Mouse (Mus musculus) megakaryocyte, adult 5-6 weeks (primary cell): Measurements from ENCODE around the gene Plcd3. TPM values are rescaled to one million over a fixed set of nuclear protein-coding genes. Genes with fewer than 3 reads are reported as not detected.

ENCODE experiments used
- ATAC-seq: 2 replicates; pipeline ENCODE4 v1.8.0; 2016; ENCODE audit warnings: mild to moderate bottlenecking, inconsistent platforms; ENCODE audit not compliant: poor library complexity, severe bottlenecking
- total RNA-seq, 2 experiments: library from RNA; stranded (forward) in 1 of 2; stranded (reverse) in 1 of 2; fragments of 153-499, 151-499 nt in 1 of 2; fragments of 221-1000, 200-1000 nt in 1 of 2; gene quantifications; 2 replicates each; pipeline versions ENCODE4 v1.2.3 to v1.2.4; 2015 to 2017

Gene Plcd3
- total RNA-seq, 2 experiments from 2014 or later, result not detected

DNA sequence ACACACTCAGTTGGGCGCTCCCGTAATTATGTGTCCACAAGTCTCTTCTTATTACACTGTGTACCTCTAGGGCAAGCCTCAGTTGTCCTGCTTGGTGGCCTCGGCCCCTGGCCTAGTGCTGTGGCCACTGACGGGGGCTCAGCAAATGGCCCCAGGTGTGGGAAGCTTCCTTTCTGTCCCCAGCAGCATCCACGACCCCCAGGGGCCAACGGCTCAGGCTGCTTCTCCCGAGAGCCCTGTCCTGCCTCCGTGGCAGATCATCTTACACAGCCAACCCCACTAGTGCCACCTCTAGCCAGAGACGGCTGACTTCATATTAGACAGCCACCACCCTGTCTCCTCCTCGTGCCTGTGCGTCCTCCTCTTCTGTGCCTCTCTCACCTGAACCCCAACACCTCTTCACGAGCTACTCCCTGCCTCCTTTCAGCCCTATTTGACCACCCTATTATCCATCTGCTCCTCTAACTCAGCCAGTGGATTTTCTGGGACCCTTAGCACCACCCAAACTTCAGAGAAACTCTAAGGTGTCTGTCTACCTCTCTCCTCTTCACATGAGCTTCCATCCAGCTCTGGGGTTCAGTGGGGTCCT is 2.0 kb downstream of the Plcd3 start:
- no peak for ATAC-seq

DNA sequence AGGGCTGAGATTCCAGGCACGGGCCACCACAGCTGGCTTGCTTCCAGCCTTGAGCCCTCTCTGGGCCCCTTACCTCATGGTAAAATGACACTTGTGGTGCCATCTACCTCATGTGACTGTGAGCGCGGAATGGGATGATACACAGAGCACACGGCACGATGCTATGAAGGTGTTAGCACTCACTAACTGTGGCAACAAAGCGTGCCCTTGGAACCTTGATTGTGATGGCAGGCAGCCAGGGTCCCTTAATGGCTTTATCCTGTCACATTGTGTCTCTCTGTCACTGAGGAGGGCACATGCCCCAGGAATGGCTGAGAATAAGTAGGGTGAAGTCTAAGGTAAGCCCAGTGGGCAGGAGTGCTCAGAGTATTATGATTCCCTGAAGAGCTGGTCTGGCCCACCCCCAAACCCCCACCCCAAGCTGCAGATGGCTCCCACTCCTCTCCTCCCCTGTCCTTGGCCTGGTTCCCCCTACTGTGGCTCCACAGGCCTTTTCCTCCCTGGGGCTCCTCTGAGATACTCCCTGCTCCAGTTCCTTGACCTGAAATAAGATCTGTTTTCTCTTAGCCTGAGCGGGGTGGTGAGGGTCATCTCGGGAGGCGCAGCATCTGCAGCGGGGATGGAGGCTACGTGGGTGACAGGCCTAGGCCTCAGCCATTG is 2.8 kb downstream of the Plcd3 start:
- ATAC-seq, result no peak

DNA sequence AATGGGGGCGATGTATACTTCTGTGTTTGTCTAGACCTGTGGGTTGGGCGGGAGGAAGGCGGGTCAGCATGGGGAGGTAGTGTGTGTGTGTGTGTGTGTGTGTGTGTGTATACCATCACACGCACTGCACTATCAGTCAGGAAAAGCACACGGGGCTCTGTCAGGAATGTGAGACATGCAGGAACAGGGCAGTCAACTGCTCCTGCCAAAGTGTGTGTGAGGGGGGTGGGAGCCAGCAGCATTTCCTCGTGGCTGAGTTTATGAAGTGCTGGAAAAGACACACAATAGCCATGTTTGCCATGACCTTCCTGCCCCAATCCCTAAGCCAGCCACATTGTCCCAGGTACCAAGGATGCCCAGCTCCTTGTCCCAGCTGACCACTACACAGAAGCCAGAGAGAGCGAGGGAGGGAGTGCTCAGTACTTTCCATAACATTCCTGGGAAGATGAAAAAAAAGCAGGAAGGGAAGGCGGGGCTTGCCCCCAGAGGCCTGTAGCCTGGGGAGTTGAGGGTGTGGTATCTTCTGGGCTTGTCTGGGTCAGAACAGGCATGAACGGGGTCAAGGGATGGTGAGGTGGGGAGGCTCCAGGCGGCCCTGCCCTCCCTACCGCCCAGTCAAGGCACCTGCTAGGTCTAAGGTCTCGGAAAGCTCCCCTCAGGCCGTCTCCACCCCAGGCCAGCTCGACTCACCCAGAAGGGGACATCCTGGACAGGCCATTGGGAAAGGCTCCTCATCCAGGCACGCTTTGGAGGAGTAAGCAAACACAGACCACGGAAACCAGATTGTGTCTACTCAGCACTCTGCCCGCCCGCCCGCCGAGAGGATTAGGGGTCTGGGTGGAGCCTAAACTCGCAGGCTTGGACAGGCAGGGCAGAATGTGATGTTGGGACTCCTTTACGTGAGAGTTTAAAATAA is 4.2 kb downstream of the Plcd3 start:
- no peak for ATAC-seq

- no peak for ATAC-seq
These were observed 5.7 kb downstream of the Plcd3 start for GRCm38 (mm10) chr11:103095801-103096200.

DNA sequence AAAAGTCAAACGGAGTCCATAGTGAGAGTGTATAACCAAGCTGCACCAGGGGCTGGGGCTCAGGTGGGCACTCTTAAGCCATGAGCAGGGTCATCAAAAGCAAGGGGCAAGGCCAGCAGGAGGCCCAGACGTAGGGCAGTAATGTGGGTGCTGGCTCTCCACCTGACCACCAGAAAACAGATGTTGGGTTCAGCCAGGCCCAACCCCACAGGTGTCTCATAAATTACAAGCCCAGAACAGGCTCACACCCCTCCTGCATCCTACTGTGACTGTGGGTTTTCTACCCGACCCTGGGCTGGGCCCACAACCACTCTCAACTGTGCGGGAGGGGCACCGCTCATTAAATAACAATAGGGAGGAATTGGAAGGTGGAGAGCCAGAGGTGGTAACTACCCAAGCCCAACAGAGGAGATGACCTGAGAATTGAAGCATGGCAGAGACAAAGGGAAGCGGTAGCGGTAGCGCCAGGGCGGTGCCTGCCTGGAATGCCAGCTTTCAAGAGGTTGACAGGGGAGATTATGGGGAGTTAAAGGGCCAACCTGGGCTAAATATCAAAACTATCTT is 6.3 kb downstream of the Plcd3 start:
- ATAC-seq, result no peak

- ATAC-seq, result no peak
These were observed 7.3 kb downstream of the Plcd3 start for GRCm38 (mm10) chr11:103093862-103094833.

- ATAC-seq, result no peak
These were observed 8.2 kb downstream of the Plcd3 start for GRCm38 (mm10) chr11:103093306-103093705.

DNA sequence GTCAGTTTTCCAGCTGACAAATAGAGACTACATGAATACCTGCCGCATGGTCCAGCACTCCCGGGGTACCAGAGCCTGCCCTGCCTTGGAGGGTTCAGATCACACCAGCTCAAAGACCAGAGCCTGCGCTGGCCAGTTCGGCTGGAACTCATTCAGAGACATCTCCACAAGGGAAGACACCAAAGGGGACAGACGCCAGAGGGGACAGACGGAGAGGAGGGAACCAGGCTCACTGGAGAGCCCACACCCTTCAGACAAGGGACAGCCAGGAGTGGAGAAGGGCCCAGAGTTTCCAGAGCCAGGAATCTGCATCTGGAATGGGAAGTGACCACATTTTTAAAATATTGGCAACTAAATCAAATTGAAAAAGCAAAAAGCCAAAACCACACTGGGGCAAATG is 19.8 kb downstream of the Plcd3 start:
- ATAC-seq, result no peak

GRCm38 (mm10) chr11:103080323-103081091 is 21.0 kb downstream of the Plcd3 start:
- ATAC-seq, result 0 out of 2 replicates have a peak, but pooled peaks have one; percentile 30

GRCm38 (mm10) chr11:103078131-103078530 is 23.3 kb downstream of the Plcd3 start:
- no peak for ATAC-seq

DNA sequence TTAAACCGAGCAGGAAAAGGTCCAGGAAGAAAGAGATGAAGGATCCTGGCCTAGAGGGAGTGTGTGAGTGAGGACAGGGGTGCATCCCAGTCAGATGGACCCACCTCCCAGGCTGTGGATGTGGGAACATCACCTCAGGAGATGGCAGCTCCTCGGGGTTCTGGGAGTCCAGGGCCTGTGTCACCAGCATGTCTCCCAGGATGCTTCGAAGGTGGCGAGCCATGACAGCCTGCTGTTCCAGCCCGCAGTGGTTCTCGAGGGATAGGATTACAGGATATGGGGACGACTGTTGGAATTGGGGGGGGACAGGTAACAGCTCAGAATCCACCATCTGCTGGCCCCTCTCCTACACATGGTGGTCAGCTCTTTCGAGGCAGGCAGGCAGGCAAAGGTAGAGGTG is 24.9 kb downstream of the Plcd3 start:
- ATAC-seq, result no peak

- ATAC-seq, result peak; percentile 49; the same call in 1 of the 2 replicates
These were observed 25.4 kb downstream of the Plcd3 start for GRCm38 (mm10) chr11:103076010-103076409.

DNA sequence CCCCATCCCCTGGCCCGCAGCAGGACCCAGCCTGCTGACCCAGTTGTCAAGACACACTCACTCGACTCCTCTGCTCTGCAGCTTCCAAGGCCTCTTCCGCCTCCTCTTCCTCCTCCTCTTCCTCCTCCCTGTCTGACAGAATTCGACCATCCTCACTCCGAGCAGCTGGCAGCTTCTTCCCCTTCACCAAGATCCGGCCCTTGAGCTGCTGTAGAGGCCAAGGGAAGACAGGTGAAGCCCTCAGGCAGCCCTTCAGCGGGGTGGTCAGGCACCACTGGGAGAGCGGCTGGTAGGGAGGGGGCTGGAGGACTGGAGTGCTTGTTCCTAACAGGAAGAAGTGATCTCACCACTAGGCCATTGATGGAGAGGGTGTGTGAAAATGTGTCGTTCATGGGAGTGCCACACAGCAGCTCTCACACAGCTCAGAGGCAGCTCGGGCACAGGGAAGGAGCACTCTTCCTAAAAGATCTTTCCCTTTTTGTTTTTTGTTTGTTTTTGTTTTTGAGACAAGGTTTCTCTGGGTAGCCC is 26.6 kb downstream of the Plcd3 start:
- no peak for ATAC-seq

- no peak for ATAC-seq
These were observed 27.3 kb downstream of the Plcd3 start for GRCm38 (mm10) chr11:103074121-103074650.

DNA sequence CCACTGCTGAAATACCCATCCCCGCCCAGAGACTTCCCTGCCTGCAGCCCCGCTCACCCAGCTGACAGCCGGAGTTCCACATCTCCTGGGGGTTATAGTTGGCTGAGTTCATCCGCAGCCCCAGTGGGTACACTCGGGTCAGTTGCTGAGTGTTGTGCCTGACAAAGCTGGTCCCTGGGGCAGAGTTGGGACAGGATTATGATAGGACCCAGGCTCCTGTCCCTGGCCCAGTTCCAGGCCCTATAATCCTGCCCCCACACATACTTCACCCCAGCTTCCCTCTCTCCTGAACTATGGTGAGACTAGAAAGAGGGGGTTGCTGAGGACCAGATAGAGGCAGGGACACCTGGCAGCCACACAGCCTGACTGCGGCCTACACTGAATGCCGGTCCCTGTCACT is 27.8 kb downstream of the Plcd3 start:
- no peak for ATAC-seq

GRCm38 (mm10) chr11:103070322-103070880 is 31.1 kb downstream of the Plcd3 start:
- no peak for ATAC-seq

DNA sequence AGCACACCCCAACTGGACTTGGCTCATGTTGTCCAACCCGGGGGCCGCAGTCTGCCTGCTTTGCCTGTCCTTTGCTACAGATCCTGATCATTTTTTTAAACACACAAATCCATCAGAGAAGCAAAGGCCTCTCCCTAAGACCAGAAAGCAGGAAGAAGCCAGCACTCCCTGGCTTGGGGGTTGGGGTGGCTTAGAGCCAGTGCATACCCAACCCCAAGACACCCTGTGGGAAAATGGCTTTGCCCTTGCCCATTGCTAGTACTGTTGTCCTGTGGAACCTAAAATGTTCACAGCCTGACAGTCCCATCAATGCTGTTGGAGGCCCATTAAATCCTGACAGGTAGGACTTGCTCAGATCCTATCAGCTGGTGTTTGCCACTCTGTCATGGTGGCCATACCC is 31.7 kb downstream of the Plcd3 start:
- ATAC-seq, result no peak

GRCm38 (mm10) chr11:103068884-103069283 is 32.6 kb downstream of the Plcd3 start:
- no peak for ATAC-seq

DNA sequence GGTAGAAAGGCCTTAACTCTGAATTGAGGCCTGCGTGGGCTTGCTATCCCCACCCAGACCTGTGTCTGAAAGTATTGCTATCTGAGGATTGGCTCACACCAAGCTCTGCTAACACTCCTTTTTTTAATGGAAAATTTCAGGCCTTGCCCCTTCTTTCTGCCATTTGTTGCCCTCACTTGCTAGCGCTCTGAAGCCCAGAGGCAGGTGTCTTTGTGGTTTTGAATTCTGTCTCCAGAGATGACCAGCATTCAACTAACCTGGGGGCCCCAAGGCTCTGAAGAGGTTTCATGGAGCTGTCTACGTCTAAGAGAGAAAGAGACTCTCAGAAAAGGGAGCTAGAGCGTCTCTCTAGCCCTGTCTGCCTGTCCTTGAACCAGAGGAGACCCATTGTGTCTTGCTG is 33.2 kb downstream of the Plcd3 start:
- no peak for ATAC-seq
